Mouse (Mus musculus) midbrain, embryonic 13.5 days (tissue): ENCODE data around the gene Hist1h2af. TPM values are rescaled to one million over a fixed set of nuclear protein-coding genes. Genes with fewer than 3 reads are reported as not detected.

Source experiments
- ATAC-seq: fragments of 200-750 bp; cut with Nextera tagmentation; 2 replicates; pipeline ENCODE4 v1.8.0; 2017; ENCODE audit warnings: mild to moderate bottlenecking, moderate TSS enrichment, moderate library complexity
- H3K27ac ChIP-seq: fragments of 300-500 bp; sonication (generic); 2 replicates; pipeline ENCODE4 v1.5.1; 2015; ENCODE audit warnings: inconsistent platforms, mild to moderate bottlenecking, moderate library complexity
- H3K27me3 ChIP-seq: fragments of 300-500 bp; sonication (generic); 2 replicates; pipeline ENCODE4 v1.6.1; 2015; ENCODE audit warnings: mild to moderate bottlenecking, inconsistent platforms
- H3K36me3 ChIP-seq: fragments of 300-500 bp; sonication (generic); 2 replicates; pipeline ENCODE4 v1.6.1; 2015; ENCODE audit warnings: mild to moderate bottlenecking, inconsistent platforms
- H3K4me1 ChIP-seq: fragments of 300-500 bp; sonication (generic); replicated peaks from 2 replicates; pipeline ENCODE4 v1.6.1; 2015; ENCODE audit warnings: inconsistent platforms
- H3K4me2 ChIP-seq: fragments of 300-500 bp; sonication (generic); replicated peaks from 2 replicates; pipeline ENCODE4 v1.6.1; 2015; ENCODE audit warnings: moderate library complexity, mild to moderate bottlenecking, inconsistent platforms
- H3K4me3 ChIP-seq: fragments of 300-500 bp; sonication (generic); replicated peaks from 2 replicates; pipeline ENCODE4 v1.5.1; 2015; ENCODE audit warnings: mild to moderate bottlenecking, inconsistent platforms
- H3K9ac ChIP-seq: fragments of 300-500 bp; sonication (generic); replicated peaks from 2 replicates; pipeline ENCODE4 v1.6.1; 2015; ENCODE audit warnings: mild to moderate bottlenecking, inconsistent platforms
- H3K9me3 ChIP-seq: fragments of 300-500 bp; sonication (generic); 2 replicates; pipeline ENCODE4 v1.6.1; 2016; ENCODE audit warnings: mild to moderate bottlenecking, inconsistent platforms
- WGBS: fragments of 180-500 bp; shearing (Covaris S2); methylation state at CpG from one replicate; pipeline ENCODE4 v1.1.7; 2015; 5-methylcytosine and 5-hydroxymethylcytosine counted together
- polyA plus RNA-seq: library from polyadenylated mRNA; unstranded; fragments of >200 nt; fragmentation: Nextera tagmentation; extraction: Ambion mirVana; gene quantifications from 2 replicates; pipeline ENCODE4 v1.2.1, GENCODE M21; 2015

Gene Hist1h2af
- polyA plus RNA-seq, 1 experiment from 2014 or later, result 3.0 TPM

DNA sequence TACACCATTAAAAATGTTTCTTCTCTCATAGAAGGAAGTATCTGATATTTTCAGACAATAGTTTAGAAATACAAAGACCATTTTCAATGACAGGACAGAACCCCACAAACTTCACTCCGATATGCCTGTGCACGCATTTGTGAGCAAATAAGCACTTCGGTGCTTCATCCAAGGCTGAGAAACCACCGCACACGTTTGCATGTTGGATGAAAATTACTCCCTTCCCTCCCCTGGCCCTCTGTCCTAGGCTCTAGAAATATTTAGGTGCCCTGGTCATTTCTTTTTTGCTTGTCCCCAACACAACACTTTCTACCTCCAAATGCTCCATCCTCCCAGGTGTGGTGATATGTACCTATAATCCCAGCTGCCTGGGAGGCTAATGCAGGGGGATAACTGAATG is 32.2 kb upstream of the Hist1h2af start:
- Histone ChIP-seq H3K9me3 (no peaks in the 10 kb centered on the region), H3K4me3 (no peak overlapping the region), H3K4me1 (peaks cover 21% of the 10 kb centered on the region), H3K4me2 (0 out of 2 replicates have a peak overlapping the region, but pooled peaks have one; percentile 15), H3K36me3 (no peaks in the 10 kb centered on the region), H3K27ac (no peak overlapping the region), H3K27me3 (peaks cover 28% of the 10 kb centered on the region), H3K9ac (no peak overlapping the region)
- WGBS, result 22% methylated on average over 5 of the region's 5 CpGs
- ATAC-seq, result no peak

DNA sequence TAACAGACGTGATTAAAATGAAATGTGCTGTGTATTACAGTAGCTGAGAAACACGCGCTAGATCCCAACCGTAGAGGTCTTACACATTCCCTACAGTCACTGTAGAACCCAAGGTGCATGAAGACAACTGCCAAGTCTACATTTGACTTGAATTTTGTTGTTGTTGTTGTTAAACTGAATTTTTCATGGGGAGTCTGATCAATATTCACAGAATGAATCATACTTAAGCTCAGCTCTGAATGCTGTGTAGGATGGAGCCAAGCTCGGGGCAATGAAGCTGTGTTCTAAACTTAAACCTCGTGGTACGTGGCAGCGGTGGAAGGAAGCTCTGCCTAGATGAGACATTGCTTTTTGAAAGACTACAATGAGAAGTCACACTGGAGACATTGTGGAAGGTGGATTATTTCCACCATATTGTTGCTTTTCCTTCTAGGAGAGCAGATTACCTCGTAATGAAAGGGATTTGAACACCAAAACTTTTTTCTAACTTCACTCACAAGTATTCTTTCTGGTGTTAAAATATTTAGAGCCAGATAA is 31.6 kb upstream of the Hist1h2af start:
- H3K4me2 ChIP-seq, result no peak overlapping the region

DNA sequence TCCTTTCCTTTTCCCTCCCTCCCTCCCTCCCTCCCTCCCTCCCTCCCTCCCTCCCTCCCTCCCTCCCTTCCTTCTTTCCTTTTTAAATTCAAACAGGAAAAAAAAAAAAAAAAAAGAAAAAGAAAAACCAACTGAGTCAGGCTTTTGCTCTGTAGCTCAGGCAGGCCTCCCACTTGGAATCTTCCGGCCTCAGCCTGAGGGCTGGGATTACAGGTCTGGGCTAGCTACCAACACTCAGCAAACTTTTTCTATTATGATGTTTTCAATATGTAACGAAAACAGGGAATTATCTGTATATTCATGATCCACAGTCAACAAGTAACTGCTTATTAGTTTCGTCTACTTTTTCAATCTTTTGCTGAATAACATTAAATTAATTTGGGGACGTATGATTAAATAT is 30.8 kb upstream of the Hist1h2af start:
- ATAC-seq, result no peak
- Histone ChIP-seq H3K9me3 (no peaks in the 10 kb centered on the region), H3K4me2 (no peak overlapping the region), H3K4me3 (no peak overlapping the region), H3K27me3 (peaks cover 35% of the 10 kb centered on the region), H3K27ac (no peak overlapping the region), H3K9ac (no peak overlapping the region), H3K36me3 (no peaks in the 10 kb centered on the region), H3K4me1 (peaks cover 21% of the 10 kb centered on the region)
- WGBS, result 37% methylated on average over 4 of the region's 4 CpGs

More for the DNA sequence above, 31.6 kb upstream of the Hist1h2af start:
- Histone ChIP-seq H3K4me1 (peaks cover 21% of the 10 kb centered on the region), H3K9me3 (no peaks in the 10 kb centered on the region), H3K27ac (no peak overlapping the region), H3K4me3 (no peak overlapping the region), H3K36me3 (no peaks in the 10 kb centered on the region), H3K27me3 (peaks cover 29% of the 10 kb centered on the region), H3K9ac (no peak overlapping the region)
- WGBS, result 30% methylated on average over 9 of the region's 9 CpGs
- no peak for ATAC-seq

DNA sequence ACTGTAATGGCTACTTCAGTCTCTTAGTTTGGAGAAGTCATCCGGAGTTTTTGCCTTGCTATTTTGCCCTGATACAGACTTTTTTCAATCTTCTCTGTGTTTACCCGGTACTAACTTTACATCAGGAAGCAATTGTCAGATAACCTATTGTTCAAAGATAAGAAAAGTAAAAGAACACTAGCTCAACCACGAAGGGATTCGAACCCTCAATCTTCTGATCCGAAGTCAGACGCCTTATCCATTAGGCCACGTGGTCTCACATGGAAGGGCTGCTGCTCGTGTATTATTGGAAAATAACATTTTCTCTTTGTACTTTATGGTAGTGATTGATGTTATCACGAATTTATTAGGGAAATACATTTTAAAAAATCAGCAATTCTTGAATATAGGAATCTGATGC is 29.9 kb upstream of the Hist1h2af start:
- Histone ChIP-seq H3K27ac (no peak overlapping the region), H3K4me1 (peaks cover 14% of the 10 kb centered on the region), H3K4me3 (no peak overlapping the region), H3K9ac (no peak overlapping the region), H3K9me3 (no peaks in the 10 kb centered on the region), H3K36me3 (no peaks in the 10 kb centered on the region), H3K4me2 (no peak overlapping the region), H3K27me3 (peaks cover 28% of the 10 kb centered on the region)
- ATAC-seq, result no peak
- 3% methylated on average over 9 of the region's 9 CpGs for WGBS

DNA sequence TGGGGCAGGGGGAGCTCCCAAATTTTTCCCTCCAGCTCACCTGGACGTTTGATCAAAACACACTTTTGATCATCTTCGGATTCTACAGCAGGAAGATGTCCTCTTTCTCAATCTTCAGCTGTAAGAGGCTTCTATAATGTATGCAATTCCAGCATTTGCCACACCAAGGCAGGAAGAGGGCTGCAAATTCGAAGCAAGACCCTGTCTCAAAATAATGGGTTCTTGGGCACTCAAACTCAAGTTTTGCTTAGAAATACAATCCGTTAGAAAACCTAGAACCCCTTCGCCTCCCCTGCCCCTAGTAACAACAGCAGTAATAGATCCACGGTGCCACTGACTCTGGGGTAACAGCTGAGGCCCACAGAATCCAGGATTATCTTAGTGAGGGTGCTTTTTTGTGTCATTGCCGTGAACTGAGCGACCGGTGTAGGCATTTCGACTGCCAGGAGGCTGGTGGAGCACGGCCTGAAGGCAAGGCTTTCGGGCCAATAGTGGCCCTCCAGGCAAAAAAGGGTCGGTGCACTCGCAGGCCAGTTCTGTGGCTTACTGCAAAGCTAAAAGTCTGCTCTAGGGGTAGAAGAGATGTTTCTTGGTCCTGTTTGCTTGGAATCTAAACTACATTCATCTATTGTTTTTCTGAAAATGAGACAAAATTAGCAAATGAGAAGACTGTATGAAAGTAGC is 27.9 kb upstream of the Hist1h2af start:
- 0 out of 2 replicates have a peak, but pooled peaks have one; percentile 48 for ATAC-seq
- Histone ChIP-seq H3K4me3 (peak overlapping the region; percentile 24), H3K4me2 (peak overlapping the region; percentile 41), H3K27me3 (peaks cover 20% of the 10 kb centered on the region), H3K9ac (no peak overlapping the region; the same call in 1 of the 2 replicates), H3K36me3 (no peaks in the 10 kb centered on the region), H3K9me3 (no peaks in the 10 kb centered on the region), H3K27ac (no peak overlapping the region), H3K4me1 (peaks cover 12% of the 10 kb centered on the region)
- WGBS, result 6% methylated on average over 14 of the region's 14 CpGs

DNA sequence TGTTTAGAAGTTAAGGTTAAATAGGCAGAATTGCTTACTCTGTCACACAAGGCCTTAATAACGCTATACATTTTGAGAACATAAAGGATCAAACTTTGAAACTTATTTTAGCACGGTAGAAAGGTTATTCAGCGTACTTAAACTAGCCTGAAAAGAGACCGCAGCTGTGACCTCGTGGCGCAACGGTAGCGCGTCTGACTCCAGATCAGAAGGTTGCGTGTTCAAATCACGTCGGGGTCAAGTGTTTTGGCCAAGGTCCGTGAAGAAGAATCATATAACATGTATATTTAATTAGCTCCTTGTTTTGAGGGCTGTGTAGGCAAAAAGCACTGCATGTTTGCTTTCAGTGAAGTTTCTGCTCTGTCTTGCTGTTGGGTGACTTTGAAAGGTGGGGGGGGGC is 27.4 kb upstream of the Hist1h2af start:
- Histone ChIP-seq H3K27me3 (peaks cover 20% of the 10 kb centered on the region), H3K4me3 (no peak overlapping the region; the same call in 1 of the 2 replicates), H3K36me3 (no peaks in the 10 kb centered on the region), H3K9ac (no peak overlapping the region), H3K4me2 (peak overlapping the region; percentile 41), H3K4me1 (peaks cover 12% of the 10 kb centered on the region), H3K27ac (no peak overlapping the region), H3K9me3 (no peaks in the 10 kb centered on the region)
- 3% methylated on average over 13 of the region's 13 CpGs for WGBS
- ATAC-seq, result no peak

DNA sequence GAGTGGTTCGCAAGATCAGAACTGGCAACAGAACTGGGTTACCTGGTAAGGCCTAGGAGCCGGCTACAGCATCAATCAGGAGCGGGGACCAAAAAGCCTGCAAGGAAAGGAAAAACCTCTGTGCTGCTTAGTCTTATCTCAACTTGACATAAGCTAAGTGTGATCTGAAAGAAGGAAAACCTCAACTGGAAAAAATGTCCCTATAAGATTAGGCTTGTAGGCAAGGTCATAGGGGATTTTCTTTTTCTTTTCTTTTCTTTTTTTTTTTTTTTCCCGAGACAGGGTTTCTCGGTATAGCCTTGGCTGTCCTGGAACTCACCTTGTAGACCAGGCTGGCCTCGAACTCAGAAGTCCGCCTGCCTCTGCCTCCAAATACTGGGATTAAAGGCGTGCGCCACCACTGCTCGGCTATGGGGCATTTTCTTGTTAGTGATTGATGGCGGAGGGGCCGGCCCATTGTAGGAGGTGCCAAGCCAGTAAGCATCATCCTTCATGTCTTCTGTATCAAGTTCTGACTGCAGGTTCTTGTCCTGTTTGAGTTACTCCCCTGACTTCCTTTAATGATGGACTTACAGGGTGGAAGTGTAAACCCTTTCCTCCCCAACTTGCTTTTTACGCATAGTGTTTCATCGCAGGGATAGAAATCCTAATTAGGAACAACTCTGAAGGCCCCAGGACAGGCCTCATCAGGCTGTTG is 26.7 kb upstream of the Hist1h2af start:
- Histone ChIP-seq H3K4me1 (peaks cover 12% of the 10 kb centered on the region), H3K27me3 (peaks cover 14% of the 10 kb centered on the region; the same call in 1 of the 2 replicates), H3K27ac (no peak overlapping the region), H3K4me3 (no peak overlapping the region), H3K36me3 (no peaks in the 10 kb centered on the region), H3K9ac (no peak overlapping the region), H3K9me3 (no peaks in the 10 kb centered on the region), H3K4me2 (no peak overlapping the region)
- 15% methylated on average over 14 of the region's 14 CpGs for WGBS
- ATAC-seq, result no peak

DNA sequence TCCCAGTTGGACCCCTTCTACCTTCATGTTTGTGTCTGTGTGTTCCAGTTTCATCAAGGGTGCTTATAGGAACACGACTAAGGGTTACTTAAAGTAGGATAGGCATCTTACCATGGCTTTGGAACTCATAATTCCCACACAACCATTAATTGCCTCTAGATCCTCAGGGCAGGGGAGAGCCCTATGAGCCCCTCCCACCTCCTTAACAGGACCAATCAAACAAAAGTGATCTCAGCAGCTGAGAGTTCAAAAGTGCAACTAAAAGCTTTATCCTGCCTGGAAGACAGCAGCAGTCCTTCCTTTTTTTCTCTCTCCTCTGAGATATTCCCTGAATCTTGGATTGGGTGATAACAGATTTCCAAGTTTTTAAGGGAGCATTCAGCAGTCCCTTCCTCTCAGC is 23.6 kb upstream of the Hist1h2af start:
- H3K36me3 ChIP-seq, result no peaks in the 10 kb centered on the region
- H3K9me3 ChIP-seq, result no peaks in the 10 kb centered on the region
- no peak overlapping the region for H3K9ac ChIP-seq
- no peak overlapping the region for H3K4me3 ChIP-seq
- no peak for ATAC-seq
- no peak overlapping the region for H3K27ac ChIP-seq
- 47% methylated on average over 1 of the region's 1 CpGs for WGBS
- H3K4me2 ChIP-seq, result no peak overlapping the region
- peaks cover 9% of the 10 kb centered on the region for H3K4me1 ChIP-seq
- peaks cover 12% of the 10 kb centered on the region; the same call in 1 of the 2 replicates for H3K27me3 ChIP-seq

DNA sequence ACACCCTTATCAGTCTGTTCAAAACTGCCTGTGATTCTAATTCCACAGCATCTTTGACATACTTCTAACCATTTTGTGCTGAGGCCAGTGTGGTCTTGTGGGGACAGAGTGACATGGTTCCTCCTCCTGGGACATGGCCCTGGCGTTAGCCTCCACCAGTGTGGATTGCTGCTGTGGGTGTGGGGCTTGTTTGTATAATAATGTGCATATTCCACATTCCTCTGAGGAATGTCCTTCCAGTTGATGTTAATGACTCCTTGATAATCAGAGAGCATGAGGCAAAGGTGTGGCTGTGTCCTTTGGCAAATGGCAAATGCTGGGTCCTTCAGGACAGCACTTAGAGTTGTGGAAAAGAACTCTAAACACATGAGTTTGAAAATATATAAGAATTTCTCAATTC is 20.2 kb upstream of the Hist1h2af start:
- no peak overlapping the region for H3K27ac ChIP-seq
- no peaks in the 10 kb centered on the region for H3K27me3 ChIP-seq
- no peak for ATAC-seq
- no peak overlapping the region for H3K4me3 ChIP-seq
- no peak overlapping the region for H3K4me2 ChIP-seq
- peaks cover 5% of the 10 kb centered on the region for H3K4me1 ChIP-seq
- H3K9ac ChIP-seq, result no peak overlapping the region
- H3K36me3 ChIP-seq, result no peaks in the 10 kb centered on the region
- no peaks in the 10 kb centered on the region for H3K9me3 ChIP-seq
- 95% methylated on average over 1 of the region's 1 CpGs for WGBS

DNA sequence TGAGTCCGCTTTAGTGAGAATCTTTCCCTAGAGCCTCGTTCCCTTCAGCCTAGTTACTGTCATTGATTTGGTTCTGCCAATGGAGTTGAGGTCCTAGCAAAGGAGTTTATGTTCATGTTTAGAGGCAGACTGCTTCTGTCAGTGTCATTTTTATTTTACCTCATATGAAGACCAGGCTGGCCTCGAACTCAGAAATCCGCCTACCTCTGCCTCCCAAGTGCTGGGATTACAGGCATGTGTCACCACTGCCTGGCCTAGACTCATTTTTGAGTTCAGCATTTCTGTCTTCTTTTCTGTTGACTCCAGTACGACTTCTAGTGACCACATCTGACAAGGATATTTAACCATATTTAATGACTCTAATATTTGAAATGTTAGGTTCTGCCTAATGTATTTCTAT is 18.4 kb upstream of the Hist1h2af start:
- Histone ChIP-seq H3K9me3 (no peaks in the 10 kb centered on the region), H3K4me3 (no peak overlapping the region), H3K27me3 (no peaks in the 10 kb centered on the region), H3K9ac (no peak overlapping the region), H3K27ac (no peak overlapping the region), H3K4me1 (peaks cover 9% of the 10 kb centered on the region), H3K4me2 (no peak overlapping the region), H3K36me3 (no peaks in the 10 kb centered on the region)
- ATAC-seq, result no peak
- WGBS, result 79% methylated on average over 5 of the region's 5 CpGs

DNA sequence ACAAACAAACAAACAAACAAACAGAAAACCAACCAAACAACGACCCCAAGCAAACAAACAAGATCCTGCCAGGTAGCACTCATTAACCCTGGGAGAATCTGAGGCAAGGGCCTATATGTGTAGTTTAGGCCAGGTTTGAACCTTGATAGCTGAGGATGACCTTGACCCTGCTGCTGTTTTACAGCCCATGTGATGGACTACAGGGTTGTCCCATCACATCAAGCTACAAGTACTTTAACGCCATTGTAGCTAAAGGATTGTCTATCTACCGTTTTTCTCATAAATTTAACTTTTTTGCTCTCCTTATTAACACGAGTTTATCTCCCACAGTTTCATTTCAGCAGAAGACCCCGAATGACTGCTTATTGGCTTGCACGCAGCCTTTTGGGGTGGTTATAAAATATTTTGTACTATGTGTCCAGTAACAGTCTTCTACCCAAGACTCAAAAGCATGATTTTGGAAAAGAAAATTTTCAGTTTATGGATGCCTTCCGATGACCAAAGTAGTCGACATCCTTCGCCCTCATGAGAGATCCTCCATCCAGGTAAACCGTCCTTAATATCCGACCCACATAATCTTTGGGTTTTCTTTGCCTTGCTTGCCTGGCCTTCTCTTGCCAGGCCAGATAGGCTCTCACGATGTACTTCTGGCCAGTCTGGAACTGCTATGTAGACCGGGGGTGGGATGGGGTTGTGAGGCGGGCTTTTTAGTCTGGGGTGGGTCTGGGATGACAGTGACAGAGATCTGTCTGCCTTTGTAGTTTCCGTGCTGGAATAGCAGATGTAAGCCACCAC is 17.7 kb upstream of the Hist1h2af start:
- 54% methylated on average over 15 of the region's 15 CpGs for WGBS
- H3K9ac ChIP-seq, result peak overlapping the region; percentile 45; the same call in 1 of the 2 replicates
- H3K4me3 ChIP-seq, result peak overlapping the region; percentile 51
- H3K9me3 ChIP-seq, result no peaks in the 10 kb centered on the region
- no peaks in the 10 kb centered on the region for H3K36me3 ChIP-seq
- peaks cover 9% of the 10 kb centered on the region for H3K4me1 ChIP-seq
- no peak for ATAC-seq
- no peak overlapping the region for H3K27ac ChIP-seq
- H3K4me2 ChIP-seq, result peak overlapping the region; percentile 56
- H3K27me3 ChIP-seq, result no peaks in the 10 kb centered on the region
